Mouse (Mus musculus) WW6 (cell line): ENCODE measurements around the gene Olfr1393.
"Not testable (repeated sequence)": the region's sequence is repeated elsewhere in the genome, so short reads cannot be mapped to it uniquely, and the experiment has no call there.

Experiments used
- DNase-seq: peaks from one replicate; pipeline ENCODE4 v3.0.0-alpha.2; 2013; ENCODE audit warnings: low read depth, low spot score

The Olfr1393 gene

GRCm38 (mm10) chr11:49287251-49287650 lies 9.1 kb downstream of the Olfr1393 start:
- no peak for DNase-seq

GRCm38 (mm10) chr11:49292777-49293176 lies 14.7 kb downstream of the Olfr1393 start:
- DNase-seq = no peak

DNA sequence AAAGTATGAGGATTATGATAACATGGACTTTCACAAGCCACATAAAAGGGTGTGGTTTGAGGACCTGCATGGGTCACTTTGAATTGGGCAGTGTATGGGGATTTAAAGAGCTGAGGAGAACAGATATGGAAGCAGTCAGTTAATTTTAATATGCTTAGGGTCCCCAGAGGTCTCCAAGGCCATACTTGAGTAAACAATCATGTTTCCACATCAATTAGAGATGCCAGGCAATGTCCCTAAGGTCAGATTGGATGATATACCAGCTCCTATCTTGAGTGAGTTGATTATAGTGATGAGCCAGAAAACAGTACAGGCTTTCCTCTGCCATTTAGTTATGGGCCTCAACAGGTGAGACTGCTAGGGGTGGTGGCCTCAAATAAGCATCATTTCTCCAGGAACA lies 26.3 kb downstream of the Olfr1393 start, which contains the start of gene Olfr10:
Gene Olfr10, plus strand, starts transcription at position 301 of the 400 bp plus-strand sequence.
- no peak for DNase-seq

GRCm38 (mm10) chr11:49308547-49308946 lies 30.4 kb downstream of the Olfr1393 start:
- DNase-seq = not testable (repeated sequence)

DNA sequence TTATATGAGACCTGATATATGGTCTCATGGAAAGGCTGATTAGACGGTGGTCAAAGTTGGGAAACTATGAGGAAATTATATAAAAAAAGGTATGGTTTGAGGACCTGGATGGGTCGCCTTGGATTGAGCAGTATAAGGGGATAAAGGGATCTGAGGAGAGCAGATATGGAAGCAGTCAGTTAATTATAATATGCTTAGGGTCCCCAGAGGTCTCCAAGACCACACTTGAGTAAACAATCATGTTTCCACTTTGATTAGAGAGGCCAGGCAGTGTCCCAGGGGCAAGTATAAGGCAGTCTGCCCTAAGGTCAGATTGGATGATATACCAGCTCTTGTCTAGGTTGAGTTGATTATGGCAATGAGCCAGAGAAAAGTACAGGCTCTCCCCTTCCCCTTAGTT lies 44.3 kb downstream of the Olfr1393 start, which contains the start of gene Olfr1391:
Gene Olfr1391, plus strand, starts transcription at position 301 of the 400 bp plus-strand sequence.
- no peak for DNase-seq

- DNase-seq = no peak
Measured at GRCm38 (mm10) chr11:49326726-49327125, 48.6 kb downstream of the Olfr1393 start.

- DNase-seq = no peak
Measured at GRCm38 (mm10) chr11:49329686-49330085, 51.6 kb downstream of the Olfr1393 start.
